In genomic region chr8:84839411-84839810, GRCm38 (mm10) we compare ENCODE assay signal across 9 mouse cellular contexts. TPM values are rescaled to one million over a fixed set of nuclear protein-coding genes. Genes with fewer than 3 reads are reported as not detected.
DNase-seq lines count a peak whose midpoint lies in the region; ATAC-seq and TF ChIP-seq lines count a peak whose summit lies in the region.
"Had no signal": no experiment of that assay in that cellular context is flagged by ENCODE, and none has a peak within 500 bp of the region (broad histone marks: within the 10 kb centered on the region; RNA-seq: fewer than 3 reads in every experiment).

No protein-coding gene starts in this region.

- DNase-seq in liver, embryonic 13.5 days = no peak
- no peak for DNase-seq in layer of hippocampus, postnatal 25 days (ENCODE audit: extremely low spot score in 1 of 2, low spot score in 1 of 2)
- no peak for DNase-seq in adrenal gland, adult 18-20 months (ENCODE audit: low spot score in 2 of 2)
- DNase-seq in urinary bladder, postnatal 25 days (ENCODE audit: low spot score) = no peak
- DNase-seq: adrenal gland, postnatal 14 days had no signal

- H3K27me3 ChIP-seq in erythroblast, embryonic 14.5 days (ENCODE audit: control insufficient read depth) = no peaks in the 10 kb centered on the region
- no peaks in the 10 kb centered on the region for H3K27me3 ChIP-seq in C2C12 (ENCODE audit: control insufficient read depth, insufficient read depth, insufficient read length)
- no peaks in the 10 kb centered on the region for H3K27me3 ChIP-seq in forebrain, embryonic 16.5 days (replicated peaks; ENCODE audit: control insufficient read depth, insufficient read depth, low read length)
- H3K27me3 ChIP-seq in liver, embryonic 13.5 days = no peaks in the 10 kb centered on the region

- H3K4me1 ChIP-seq in erythroblast, embryonic 14.5 days (ENCODE audit: control insufficient read depth) = peaks cover 90% of the 10 kb centered on the region
- H3K4me1 ChIP-seq in forebrain, embryonic 16.5 days (replicated peaks; ENCODE audit: control insufficient read depth, insufficient read depth, low read length) = peaks cover 36% of the 10 kb centered on the region
- H3K4me1 ChIP-seq in liver, embryonic 13.5 days (replicated peaks) = peaks cover 89% of the 10 kb centered on the region

- H3K4me3 ChIP-seq in erythroblast, embryonic 14.5 days (replicated peaks) = peak overlapping the region; percentile 95
- H3K4me3 ChIP-seq in C2C12 (ENCODE audit: insufficient read depth, poor library complexity, severe bottlenecking) = peak overlapping the region; percentile 86
- peak overlapping the region; percentile 76 for H3K4me3 ChIP-seq in forebrain, embryonic 16.5 days (replicated peaks; ENCODE audit: low read length)
- peak overlapping the region; percentile 89 for H3K4me3 ChIP-seq in liver, embryonic 13.5 days (replicated peaks)

- H3K9ac ChIP-seq in forebrain, embryonic 16.5 days (replicated peaks; ENCODE audit: low read depth, low read length) = no peak overlapping the region
- H3K9ac ChIP-seq in liver, embryonic 13.5 days = peak overlapping the region; percentile 96

- no peak for ATAC-seq in erythroblast, adult 5-6 weeks (replicated peaks; ENCODE audit: low FRiP score, poor library complexity, severe bottlenecking)
- ATAC-seq in forebrain, embryonic 16.5 days = no peak
- no peak for ATAC-seq in liver, embryonic 13.5 days (ENCODE audit: low read depth)

- peaks cover 52% of the 10 kb centered on the region for H3K79me2 ChIP-seq in C2C12 (ENCODE audit: control insufficient read depth, insufficient read depth)

- TF ChIP-seq CTCF in C2C12 (IDR thresholded peaks at IDR 0.05; ENCODE audit: control insufficient read depth, insufficient read depth, insufficient read length) = no peak

- H3K27ac ChIP-seq in forebrain, embryonic 16.5 days (ENCODE audit: low read length) = no peak overlapping the region
- peak overlapping the region; percentile 98 for H3K27ac ChIP-seq in liver, embryonic 13.5 days

- H3K9me3 ChIP-seq in erythroblast, embryonic 14.5 days (ENCODE audit: control insufficient read depth, low read length) = no peaks in the 10 kb centered on the region
- H3K9me3 ChIP-seq in forebrain, embryonic 16.5 days (ENCODE audit: control insufficient read depth, low read length) = no peaks in the 10 kb centered on the region
- no peaks in the 10 kb centered on the region for H3K9me3 ChIP-seq in liver, embryonic 13.5 days (replicated peaks)

- peaks cover 97% of the 10 kb centered on the region for H3K36me3 ChIP-seq in erythroblast, embryonic 14.5 days (ENCODE audit: control insufficient read depth)
- peaks cover 82% of the 10 kb centered on the region for H3K36me3 ChIP-seq in C2C12 (ENCODE audit: control insufficient read depth, insufficient read depth)
- H3K36me3 ChIP-seq in forebrain, embryonic 16.5 days (ENCODE audit: control insufficient read depth, insufficient read depth) = peaks cover 41% of the 10 kb centered on the region
- peaks cover 81% of the 10 kb centered on the region for H3K36me3 ChIP-seq in liver, embryonic 13.5 days

- 94% methylated on average over 2 of the region's 2 CpGs for WGBS in forebrain, embryonic 16.5 days
- WGBS in liver, embryonic 13.5 days (ENCODE audit: insufficient replicate concordance) = 74% methylated on average over 2 of the region's 2 CpGs

- no peak overlapping the region for H3ac ChIP-seq in C2C12 (ENCODE audit: control insufficient read depth, insufficient read length, low read depth)

- peaks cover 21% of the 10 kb centered on the region for H3K79me3 ChIP-seq in C2C12 (ENCODE audit: low read depth)

- peak overlapping the region; percentile 73 for H3K4me2 ChIP-seq in forebrain, embryonic 16.5 days (ENCODE audit: low read length)
- peak overlapping the region; percentile 74 for H3K4me2 ChIP-seq in liver, embryonic 13.5 days

TF ChIP-seq in C2C12, 6 proteins besides CTCF, POLR2A, EP300 and RAD21:
- no peak for TF ChIP-seq MYOD1 (IDR thresholded peaks at IDR 0.05; ENCODE audit: control insufficient read depth, insufficient read length, low read depth)
- TF ChIP-seq MAX (IDR thresholded peaks at IDR 0.05) = no peak
- TF ChIP-seq FOSL1 (IDR thresholded peaks at IDR 0.05; ENCODE audit: insufficient read depth, low read length, poor library complexity, severe bottlenecking) = no peak
- no peak for TF ChIP-seq MYOG (IDR thresholded peaks at IDR 0.05; ENCODE audit: control insufficient read depth, extremely low read depth, insufficient read length)
- TF ChIP-seq CEBPB (IDR thresholded peaks at IDR 0.05; ENCODE audit: low read depth) = no peak

RNA-seq across cellular contexts. Expression of gene Rad23a, which starts 1.1 kb away (rescaled TPM):
- 740 and 808 TPM in 2 replicates for polyA plus RNA-seq in erythroblast, embryonic 14.5 days (2012)
- 379 and 406 TPM in 2 replicates for total RNA-seq in erythroblast, adult 5-6 weeks (2015; ENCODE audit: low replicate concordance)
- total RNA-seq in erythroblast, adult 5-6 weeks (2017; ENCODE audit: low replicate concordance) = 572 and 669 TPM in 2 replicates
- polyA plus RNA-seq in C2C12 (2012; fragmentation: generic; extraction: Trizol) = 68.3 TPM
- 84.8 and 86.5 TPM in 2 replicates for polyA plus RNA-seq in forebrain, embryonic 16.5 days (2015; fragmentation: Nextera tagmentation; extraction: Ambion mirVana)
- polyA plus RNA-seq in liver, embryonic 13.5 days (2015; fragmentation: Nextera tagmentation; extraction: Ambion mirVana) = 269 and 278 TPM in 2 replicates
- 10 to 100 TPM; 67.0 to 69.7 TPM for total RNA-seq in layer of hippocampus, postnatal 25 days (2021)
- 100 to 1,000 TPM; 109 to 113 TPM for total RNA-seq in adrenal gland, adult 18-20 months (2021)

RNA-seq across cellular contexts. Expression of gene Calr, which starts 7.3 kb away (rescaled TPM):
- 29.4 and 30.9 TPM in 2 replicates for polyA plus RNA-seq in erythroblast, embryonic 14.5 days (2012)
- 255 and 289 TPM in 2 replicates for total RNA-seq in erythroblast, adult 5-6 weeks (2015; ENCODE audit: low replicate concordance)
- total RNA-seq in erythroblast, adult 5-6 weeks (2017; ENCODE audit: low replicate concordance) = 800 and 908 TPM in 2 replicates
- 687 TPM for polyA plus RNA-seq in C2C12 (2012; fragmentation: generic; extraction: Trizol)
- 610 and 631 TPM in 2 replicates for polyA plus RNA-seq in forebrain, embryonic 16.5 days (2015; fragmentation: Nextera tagmentation; extraction: Ambion mirVana)
- 511 and 613 TPM in 2 replicates for polyA plus RNA-seq in liver, embryonic 13.5 days (2015; fragmentation: Nextera tagmentation; extraction: Ambion mirVana)
- total RNA-seq in layer of hippocampus, postnatal 25 days (2021) = 100 to 1,000 TPM; 473 to 552 TPM
- 100 to 1,000 TPM; 606 to 686 TPM for total RNA-seq in adrenal gland, adult 18-20 months (2021)

RNA-seq across cellular contexts. Expression of gene Gadd45gip1, which starts 8.1 kb away (rescaled TPM):
- 10.3 and 11.6 TPM in 2 replicates for polyA plus RNA-seq in erythroblast, embryonic 14.5 days (2012)
- total RNA-seq in erythroblast, adult 5-6 weeks (2015; ENCODE audit: low replicate concordance) = 4.4 and 5.9 TPM in 2 replicates
- total RNA-seq in erythroblast, adult 5-6 weeks (2017; ENCODE audit: low replicate concordance) = 7.4 and 7.7 TPM in 2 replicates
- 32.5 TPM for polyA plus RNA-seq in C2C12 (2012; fragmentation: generic; extraction: Trizol)
- polyA plus RNA-seq in forebrain, embryonic 16.5 days (2015; fragmentation: Nextera tagmentation; extraction: Ambion mirVana) = 31.3 and 34.3 TPM in 2 replicates
- polyA plus RNA-seq in liver, embryonic 13.5 days (2015; fragmentation: Nextera tagmentation; extraction: Ambion mirVana) = 60.6 and 63.2 TPM in 2 replicates
- total RNA-seq in layer of hippocampus, postnatal 25 days (2021) = 10 to 100 TPM; 23.7 to 27.3 TPM
- 10 to 100 TPM; 62.0 to 71.1 TPM for total RNA-seq in adrenal gland, adult 18-20 months (2021)

RNA-seq across cellular contexts. Expression of gene Dand5, which starts 16.8 kb away (rescaled TPM):
- polyA plus RNA-seq in erythroblast, embryonic 14.5 days (2012) = 1.3 and 1.5 TPM in 2 replicates
- 2.3 TPM in 1 of 2 replicates, not detected in the other for total RNA-seq in erythroblast, adult 5-6 weeks (2015; ENCODE audit: low replicate concordance)
- 2.3 and 3.9 TPM in 2 replicates for total RNA-seq in erythroblast, adult 5-6 weeks (2017; ENCODE audit: low replicate concordance)
- polyA plus RNA-seq in C2C12 (2012; fragmentation: generic; extraction: Trizol) = 2.4 TPM
- 8.2 and 8.7 TPM in 2 replicates for polyA plus RNA-seq in forebrain, embryonic 16.5 days (2015; fragmentation: Nextera tagmentation; extraction: Ambion mirVana)
- 3.3 and 3.7 TPM in 2 replicates for polyA plus RNA-seq in liver, embryonic 13.5 days (2015; fragmentation: Nextera tagmentation; extraction: Ambion mirVana)
- 10 to 100 TPM in 1 of 2 experiments, 1 to 10 TPM in 1; 9.3 to 10.6 TPM for total RNA-seq in layer of hippocampus, postnatal 25 days (2021)
- 10 to 100 TPM; 10.6 to 10.8 TPM for total RNA-seq in adrenal gland, adult 18-20 months (2021)

RNA-seq across cellular contexts. Expression of gene Farsa, which starts 17.4 kb away (rescaled TPM):
- polyA plus RNA-seq in erythroblast, embryonic 14.5 days (2012) = 9.0 and 9.3 TPM in 2 replicates
- total RNA-seq in erythroblast, adult 5-6 weeks (2015; ENCODE audit: low replicate concordance) = 6.0 and 9.6 TPM in 2 replicates
- total RNA-seq in erythroblast, adult 5-6 weeks (2017; ENCODE audit: low replicate concordance) = 25.0 and 28.8 TPM in 2 replicates
- 104 TPM for polyA plus RNA-seq in C2C12 (2012; fragmentation: generic; extraction: Trizol)
- 126 TPM in 2 replicates for polyA plus RNA-seq in forebrain, embryonic 16.5 days (2015; fragmentation: Nextera tagmentation; extraction: Ambion mirVana)
- 82.3 and 83.1 TPM in 2 replicates for polyA plus RNA-seq in liver, embryonic 13.5 days (2015; fragmentation: Nextera tagmentation; extraction: Ambion mirVana)
- 10 to 100 TPM; 52.4 to 53.3 TPM for total RNA-seq in layer of hippocampus, postnatal 25 days (2021)
- 10 to 100 TPM; 58.8 to 69.6 TPM for total RNA-seq in adrenal gland, adult 18-20 months (2021)

Comparison
In these comparisons a context has a peak if more than half of its experiments do, and no peak if none do; other contexts are left out.
1. RNA of gene Calr, which starts 7.3 kb away (polyA plus RNA-seq): 687 TPM in C2C12 (single experiment), 610 to 631 TPM in forebrain, embryonic 16.5 days and 511 to 613 TPM in liver, embryonic 13.5 days; 29.4 to 30.9 TPM in erythroblast, embryonic 14.5 days; every median in the first group is over 10 times any median in the second.
2. Peak in every context shown above with its lines, with median percentiles within 50 percentile points of each other: H3K4me3 ChIP-seq.